Mouse (Mus musculus): Measurements from ENCODE around the gene Gpx4. TPM values are rescaled to one million over a fixed set of nuclear protein-coding genes. Genes with fewer than 3 reads are reported as not detected.
A peak's percentile ranks its signal among the peaks of the same experiment; 100 is the strongest.

Gpx4 gene
- polyA plus RNA-seq, 1 experiment: 1,278 TPM

- TF ChIP-seq CEBPB (IDR thresholded peaks at IDR 0.05; ENCODE audit: insufficient read depth, poor library complexity, severe bottlenecking): no peak
- TF ChIP-seq E2F4 (IDR thresholded peaks at IDR 0.05; ENCODE audit: insufficient read depth): no peak
- no peak for TF ChIP-seq POLR2AphosphoS2 (IDR thresholded peaks at IDR 0.05; ENCODE audit: insufficient read length, low read depth)
- TF ChIP-seq USF1 (IDR thresholded peaks at IDR 0.05; ENCODE audit: low read depth): no peak
- no peaks in the 10 kb centered on the region for H3K79me2 ChIP-seq (ENCODE audit: control insufficient read depth, insufficient read depth)
- H3K36me3 ChIP-seq (ENCODE audit: control insufficient read depth, insufficient read depth): peaks cover 15% of the 10 kb centered on the region
- H3K4me3 ChIP-seq: no peak overlapping the region
- no peaks in the 10 kb centered on the region for H3K27me3 ChIP-seq (ENCODE audit: control insufficient read depth, insufficient read depth, insufficient read length)
- H3K4me2 ChIP-seq (ENCODE audit: low read depth): peak overlapping the region; percentile 89
- H3ac ChIP-seq (ENCODE audit: control insufficient read depth, insufficient read length): no peak overlapping the region
Observed at GRCm38 (mm10) chr10:80075924-80076323, 29.0 kb downstream of the Gpx4 start.

- no peaks in the 10 kb centered on the region for H3K79me2 ChIP-seq (ENCODE audit: control insufficient read depth, insufficient read depth)
- no peak for TF ChIP-seq TCF12 (IDR thresholded peaks at IDR 0.05; ENCODE audit: insufficient read depth, poor library complexity, severe bottlenecking)
- no peak for TF ChIP-seq REST (IDR thresholded peaks at IDR 0.05; ENCODE audit: insufficient read depth, insufficient read length)
- TF ChIP-seq CEBPB (IDR thresholded peaks at IDR 0.05; ENCODE audit: insufficient read depth, poor library complexity, severe bottlenecking): no peak
- no peak for TF ChIP-seq POLR2AphosphoS2 (IDR thresholded peaks at IDR 0.05; ENCODE audit: insufficient read length, low read depth)
- TF ChIP-seq MYOD1 (IDR thresholded peaks at IDR 0.05; ENCODE audit: control insufficient read depth in 1 of 3, insufficient read length in 2 of 3, low read depth in 2 of 3): no peak
- TF ChIP-seq USF1 (IDR thresholded peaks at IDR 0.05; ENCODE audit: low read depth): no peak
- no peak for TF ChIP-seq MAX (IDR thresholded peaks at IDR 0.05; ENCODE audit: low read depth)
- H3K27me3 ChIP-seq (ENCODE audit: control insufficient read depth, insufficient read depth, insufficient read length): no peaks in the 10 kb centered on the region
- peaks cover 17% of the 10 kb centered on the region for H3K36me3 ChIP-seq (ENCODE audit: control insufficient read depth, insufficient read depth)
- H3K4me2 ChIP-seq (ENCODE audit: low read depth): peak overlapping the region; percentile 89
- no peak overlapping the region for H3ac ChIP-seq (ENCODE audit: control insufficient read depth, insufficient read length)
- no peak overlapping the region for H3K4me3 ChIP-seq
Observed at GRCm38 (mm10) chr10:80076386-80076785, 29.4 kb downstream of the Gpx4 start.

GRCm38 (mm10) chr10:80077312-80077711, 30.3 kb downstream of the Gpx4 start:
- TF ChIP-seq SRF (IDR thresholded peaks at IDR 0.05; ENCODE audit: control insufficient read depth, insufficient read length, low read depth) (no peak), E2F4 (IDR thresholded peaks at IDR 0.05; ENCODE audit: insufficient read depth) (no peak), USF1 (IDR thresholded peaks at IDR 0.05; ENCODE audit: low read depth) (no peak), REST (IDR thresholded peaks at IDR 0.05; ENCODE audit: insufficient read depth, insufficient read length) (no peak), TCF3 (IDR thresholded peaks at IDR 0.05; ENCODE audit: insufficient read length, low read depth) (no peak), MAX (IDR thresholded peaks at IDR 0.05; ENCODE audit: low read depth) (no peak), CEBPB (IDR thresholded peaks at IDR 0.05; ENCODE audit: insufficient read depth, poor library complexity, severe bottlenecking) (no peak), TCF12 (IDR thresholded peaks at IDR 0.05; ENCODE audit: insufficient read depth, poor library complexity, severe bottlenecking) (no peak), MYOG (IDR thresholded peaks at IDR 0.05; ENCODE audit: control insufficient read depth in 1 of 3, insufficient read depth in 1 of 3, insufficient read length in 2 of 3, low read depth in 2 of 3) (no peak), MYOD1 (IDR thresholded peaks at IDR 0.05; ENCODE audit: control insufficient read depth in 1 of 3, insufficient read length in 2 of 3, low read depth in 2 of 3) (no peak), POLR2AphosphoS2 (IDR thresholded peaks at IDR 0.05; ENCODE audit: insufficient read length, low read depth) (no peak), POLR2A (IDR thresholded peaks at IDR 0.05; ENCODE audit: insufficient read length, low read depth) (no peak)
- Histone ChIP-seq H3K27me3 (ENCODE audit: control insufficient read depth, insufficient read depth, insufficient read length) (no peaks in the 10 kb centered on the region), H3K36me3 (ENCODE audit: control insufficient read depth, insufficient read depth) (peaks cover 26% of the 10 kb centered on the region), H3ac (ENCODE audit: control insufficient read depth, insufficient read length) (no peak overlapping the region), H3K79me2 (ENCODE audit: control insufficient read depth, insufficient read depth) (no peaks in the 10 kb centered on the region), H3K4me3 (no peak overlapping the region), H3K4me2 (ENCODE audit: low read depth) (no peak overlapping the region)

GRCm38 (mm10) chr10:80078366-80078765, 31.4 kb downstream of the Gpx4 start:
- TF ChIP-seq POLR2A (IDR thresholded peaks at IDR 0.05; ENCODE audit: insufficient read length, low read depth) (no peak), E2F4 (IDR thresholded peaks at IDR 0.05; ENCODE audit: insufficient read depth) (no peak), REST (IDR thresholded peaks at IDR 0.05; ENCODE audit: insufficient read depth, insufficient read length) (no peak), USF1 (IDR thresholded peaks at IDR 0.05; ENCODE audit: low read depth) (no peak), MAX (IDR thresholded peaks at IDR 0.05; ENCODE audit: low read depth) (no peak), MYOG (IDR thresholded peaks at IDR 0.05; ENCODE audit: control insufficient read depth in 1 of 3, insufficient read depth in 1 of 3, insufficient read length in 2 of 3, low read depth in 2 of 3) (no peak), TCF3 (IDR thresholded peaks at IDR 0.05; ENCODE audit: insufficient read length, low read depth) (no peak), MYOD1 (IDR thresholded peaks at IDR 0.05; ENCODE audit: control insufficient read depth in 1 of 3, insufficient read length in 2 of 3, low read depth in 2 of 3) (no peak), TCF12 (IDR thresholded peaks at IDR 0.05; ENCODE audit: insufficient read depth, poor library complexity, severe bottlenecking) (no peak), POLR2AphosphoS2 (IDR thresholded peaks at IDR 0.05; ENCODE audit: insufficient read length, low read depth) (no peak), SRF (IDR thresholded peaks at IDR 0.05; ENCODE audit: control insufficient read depth, insufficient read length, low read depth) (no peak), CEBPB (IDR thresholded peaks at IDR 0.05; ENCODE audit: insufficient read depth, poor library complexity, severe bottlenecking) (no peak)
- Histone ChIP-seq H3K27me3 (ENCODE audit: control insufficient read depth, insufficient read depth, insufficient read length) (no peaks in the 10 kb centered on the region), H3K36me3 (ENCODE audit: control insufficient read depth, insufficient read depth) (peaks cover 31% of the 10 kb centered on the region), H3K4me3 (no peak overlapping the region), H3ac (ENCODE audit: control insufficient read depth, insufficient read length) (no peak overlapping the region), H3K4me2 (ENCODE audit: low read depth) (no peak overlapping the region), H3K79me2 (ENCODE audit: control insufficient read depth, insufficient read depth) (no peaks in the 10 kb centered on the region)

GRCm38 (mm10) chr10:80080396-80081070, 33.6 kb downstream of the Gpx4 start:
- TF ChIP-seq MYOG (IDR thresholded peaks at IDR 0.05; ENCODE audit: control insufficient read depth in 1 of 3, insufficient read depth in 1 of 3, insufficient read length in 2 of 3, low read depth in 2 of 3): peak in 1 of 3 experiments; percentile 39
- no peak for TF ChIP-seq POLR2AphosphoS2 (IDR thresholded peaks at IDR 0.05; ENCODE audit: insufficient read length, low read depth)
- no peak for TF ChIP-seq TCF12 (IDR thresholded peaks at IDR 0.05; ENCODE audit: insufficient read depth, poor library complexity, severe bottlenecking)
- TF ChIP-seq REST (IDR thresholded peaks at IDR 0.05; ENCODE audit: insufficient read depth, insufficient read length): no peak
- TF ChIP-seq SRF (IDR thresholded peaks at IDR 0.05; ENCODE audit: control insufficient read depth, insufficient read length, low read depth): no peak
- no peak for TF ChIP-seq E2F4 (IDR thresholded peaks at IDR 0.05; ENCODE audit: insufficient read depth)
- peaks cover 31% of the 10 kb centered on the region for H3K36me3 ChIP-seq (ENCODE audit: control insufficient read depth, insufficient read depth)
- H3K4me2 ChIP-seq (ENCODE audit: low read depth): no peak overlapping the region

More at GRCm38 (mm10) chr10:80080396-80081070, 33.6 kb downstream of the Gpx4 start:
- H3K79me2 ChIP-seq (ENCODE audit: control insufficient read depth, insufficient read depth): no peaks in the 10 kb centered on the region
- no peak overlapping the region for H3ac ChIP-seq (ENCODE audit: control insufficient read depth, insufficient read length)
- no peaks in the 10 kb centered on the region for H3K27me3 ChIP-seq (ENCODE audit: control insufficient read depth, insufficient read depth, insufficient read length)
- H3K4me3 ChIP-seq: no peak overlapping the region
